Mouse (Mus musculus) layer of hippocampus, adult 2 months (tissue): ENCODE results near the gene Nlk. TPM values are rescaled to one million over a fixed set of nuclear protein-coding genes. Genes with fewer than 3 reads are reported as not detected.
"Not testable (repeated sequence)": the region's sequence is repeated elsewhere in the genome, so short reads cannot be mapped to it uniquely, and the experiment has no call there.

Experiments used
- DNase-seq, 2 experiments: peaks; one replicate each; pipeline ENCODE4 v3.0.0; 2022; ENCODE audit warnings: low spot score in 2 of 2
- H3K27ac ChIP-seq: fragments of 200-600 bp; 2 replicates; pipeline ENCODE4 v1.8.1; 2022
- H3K4me3 ChIP-seq: fragments of 200-600 bp; 2 replicates; pipeline ENCODE4 v1.8.1; 2022; ENCODE audit warnings: mild to moderate bottlenecking
- CTCF ChIP-seq: fragments of 200-600 bp; conservative IDR thresholded peaks from 2 replicates; pipeline ENCODE4 v1.8.1; 2022; ENCODE audit warnings: antibody characterized with exemption, mild to moderate bottlenecking, moderate library complexity
- total RNA-seq, 2 experiments: library from RNA; stranded (reverse); gene quantifications; 2 replicates each; pipeline ENCODE4 v1.2.3; 2021

Nlk gene
- total RNA-seq, 2 experiments from 2014 or later, result 39.3 to 43.0 TPM

DNA sequence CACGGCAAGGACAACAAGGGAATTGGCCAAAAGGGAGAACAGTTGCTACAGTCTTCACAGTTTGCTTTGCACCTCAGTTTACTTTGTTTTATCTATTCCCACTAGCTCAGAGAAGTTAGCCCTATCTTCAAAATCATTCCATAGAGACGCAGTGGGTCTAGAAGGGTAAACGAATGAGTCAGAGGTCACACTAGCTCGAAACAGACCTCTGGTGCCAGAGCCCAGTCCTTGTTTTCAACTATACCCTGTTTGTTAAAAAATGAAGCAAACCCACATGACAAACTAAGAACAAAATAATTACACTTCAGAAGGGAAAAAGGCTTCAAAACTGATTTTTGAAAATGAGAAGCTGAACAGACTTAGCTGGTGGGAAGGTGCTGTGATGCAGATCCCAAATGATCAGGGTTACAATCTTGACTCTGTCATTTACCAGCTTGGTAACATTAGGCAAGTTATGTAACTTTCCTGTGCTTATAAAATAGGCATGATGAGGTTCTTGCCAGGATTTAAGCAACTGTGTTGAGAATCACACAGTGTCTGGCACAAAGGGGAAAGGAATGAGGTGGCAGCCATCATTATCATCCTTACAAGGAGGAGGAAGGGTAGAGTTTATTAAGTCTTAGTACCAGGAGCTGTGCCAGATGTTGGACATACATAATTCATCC lies 96.1 kb downstream of the Nlk start:
- Histone ChIP-seq H3K27ac (peak overlapping the region; percentile 66), H3K4me3 (no peak overlapping the region)
- no peak for TF ChIP-seq CTCF
- peak in 1 of 2 experiments; percentile 42 for DNase-seq

DNA sequence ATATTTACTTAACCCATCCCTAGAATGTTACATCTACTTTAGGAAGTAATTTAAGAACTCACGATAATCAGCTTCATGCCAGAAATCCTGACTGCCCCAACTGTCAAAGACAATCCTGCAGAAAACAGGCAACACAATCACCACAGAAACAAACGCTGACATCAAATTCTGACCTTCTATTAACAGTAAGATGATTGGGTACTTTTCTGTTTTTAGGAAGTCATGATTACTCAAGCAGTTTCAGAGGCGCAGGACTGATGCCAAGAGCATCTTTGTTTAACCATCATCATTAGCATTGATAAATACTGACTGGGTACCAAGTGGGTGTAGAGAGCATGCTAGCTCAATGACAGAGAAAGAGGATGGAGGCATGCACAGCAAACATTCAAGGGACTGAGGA lies 96.7 kb downstream of the Nlk start:
- TF ChIP-seq CTCF, result no peak
- DNase-seq, result no peak
- Histone ChIP-seq H3K27ac (peak overlapping the region; percentile 66), H3K4me3 (no peak overlapping the region)

DNA sequence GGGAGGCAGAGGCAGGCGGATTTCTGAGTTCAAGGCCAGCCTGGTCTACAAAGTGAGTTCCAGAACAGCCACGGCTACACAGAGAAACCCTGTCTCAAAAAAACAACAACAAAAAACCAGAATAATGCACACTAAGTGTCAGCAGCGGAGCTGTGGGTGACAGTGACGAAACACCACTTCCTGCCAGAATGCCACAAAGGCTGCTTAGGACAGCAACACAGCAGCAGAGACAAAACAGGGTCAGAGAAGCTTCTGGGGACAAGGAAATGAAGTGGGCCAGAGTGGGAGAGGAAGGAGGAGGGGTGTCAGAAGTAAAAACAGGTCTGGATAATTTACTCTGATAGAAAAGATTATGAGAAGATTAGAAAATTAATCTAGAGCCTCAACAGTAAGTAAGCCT lies 97.1 kb downstream of the Nlk start:
- TF ChIP-seq CTCF, result no peak

DNA sequence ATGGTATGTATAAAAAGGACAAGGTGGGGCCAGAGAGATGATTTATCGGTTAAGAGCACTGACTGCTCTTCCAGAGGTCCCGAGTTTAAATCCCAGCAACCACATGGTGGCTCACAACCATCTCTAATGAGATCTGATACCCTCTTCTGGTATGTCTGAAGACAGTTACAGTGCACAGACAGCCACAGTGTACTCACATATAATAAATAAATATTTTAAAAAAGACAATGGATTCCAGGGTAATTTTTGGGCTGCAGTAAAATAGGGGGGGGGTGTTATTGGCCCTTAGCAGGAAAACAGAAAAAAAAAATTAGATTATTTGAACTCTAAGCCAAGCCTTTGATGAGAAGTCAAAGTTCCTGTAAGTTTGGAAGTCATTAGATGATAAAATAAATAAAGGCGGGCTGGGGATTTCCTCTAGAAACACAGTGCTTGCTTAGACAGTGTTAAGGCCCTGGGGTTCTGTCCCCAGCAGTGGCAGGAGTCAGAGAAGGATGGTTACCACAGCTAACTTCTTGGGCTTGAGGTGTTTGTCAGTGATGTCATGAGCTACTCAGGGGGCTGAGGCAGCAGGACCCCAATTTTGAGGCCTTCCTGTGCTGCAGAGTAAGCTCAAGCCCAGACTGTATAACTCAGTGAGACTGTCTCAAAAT lies 98.3 kb downstream of the Nlk start:
- peak; percentile 26; the same call in 1 of the 2 replicates for TF ChIP-seq CTCF
- no peak overlapping the region for H3K27ac ChIP-seq
- no peak overlapping the region for H3K4me3 ChIP-seq
- no peak for DNase-seq

More for the DNA sequence above, 97.1 kb downstream of the Nlk start:
- H3K27ac ChIP-seq, result peak overlapping the region; percentile 66; the same call in 1 of the 2 replicates
- no peak for DNase-seq
- H3K4me3 ChIP-seq, result no peak overlapping the region

DNA sequence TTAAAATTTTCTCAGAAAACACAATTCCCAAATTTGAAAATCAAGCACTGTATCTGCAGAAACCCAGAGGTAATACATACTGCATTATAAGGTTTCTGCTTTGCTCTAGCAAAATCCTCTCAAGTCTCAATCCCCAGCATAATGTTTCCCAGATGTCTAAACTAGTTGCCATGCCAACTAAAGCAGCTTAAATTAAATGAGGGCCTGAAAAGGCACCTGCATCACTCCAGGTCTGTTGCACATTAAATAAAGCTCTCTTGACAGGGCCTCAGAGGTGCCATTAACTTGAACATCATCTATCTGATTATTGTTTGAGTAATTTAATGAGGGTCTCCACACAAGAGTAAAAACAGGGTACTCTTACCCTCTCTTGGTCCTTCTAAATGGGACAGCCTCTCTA lies 100.4 kb downstream of the Nlk start:
- DNase-seq, result no peak
- no peak for TF ChIP-seq CTCF
- no peak overlapping the region for H3K4me3 ChIP-seq
- H3K27ac ChIP-seq, result peak overlapping the region; percentile 36

DNA sequence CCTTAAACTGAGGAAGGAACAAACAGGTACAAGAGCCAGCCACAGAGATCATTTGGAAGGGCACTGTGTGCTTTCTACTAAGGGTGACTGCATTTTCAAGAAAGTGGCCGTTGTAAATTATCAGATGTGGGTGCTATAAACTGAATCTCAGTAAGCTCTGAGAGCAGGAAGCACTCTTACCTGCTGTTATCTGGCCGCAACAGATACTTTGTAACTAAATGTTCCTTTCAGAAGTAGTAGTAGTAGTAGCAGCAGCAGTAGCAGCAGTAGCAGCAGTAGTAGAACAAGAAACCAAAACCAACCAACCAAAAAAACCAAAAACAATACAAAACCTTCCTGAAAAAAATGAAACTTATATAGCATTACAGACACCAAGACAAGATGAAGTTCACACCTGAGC lies 101.4 kb downstream of the Nlk start:
- Histone ChIP-seq H3K4me3 (no peak overlapping the region), H3K27ac (no peak overlapping the region)
- TF ChIP-seq CTCF, result no peak
- no peak for DNase-seq

DNA sequence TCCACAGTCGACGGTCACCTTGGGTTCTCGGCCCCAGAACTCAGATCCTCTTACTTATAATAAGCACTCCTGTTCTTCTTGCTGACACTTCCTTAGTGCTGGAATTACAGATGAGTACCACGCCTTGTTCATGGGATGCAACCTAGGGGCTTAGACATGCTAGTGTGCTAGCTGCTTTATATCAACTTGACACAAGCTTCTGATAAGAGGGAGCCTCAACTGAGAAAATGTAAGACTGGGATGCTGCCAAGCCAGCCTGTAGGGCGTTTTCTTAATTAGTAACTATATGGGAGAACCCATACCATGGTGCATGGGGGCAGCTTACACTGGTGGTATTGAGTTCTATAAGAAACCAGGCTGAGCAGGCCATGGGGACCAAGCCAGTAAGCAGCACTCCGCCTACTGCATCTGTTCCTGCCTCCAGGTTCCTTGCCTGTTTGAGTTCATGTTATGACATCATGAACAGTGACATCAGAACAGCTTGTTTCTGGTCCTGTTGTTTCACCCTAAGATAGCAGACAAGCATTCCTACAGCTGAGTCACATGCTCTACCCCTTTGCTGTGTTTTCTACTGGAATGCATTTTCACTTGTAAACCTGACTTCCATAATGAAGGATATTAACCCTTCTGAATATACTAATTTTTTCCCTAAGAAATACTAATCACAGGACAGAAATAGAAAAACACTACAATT lies 102.8 kb downstream of the Nlk start:
- no peak overlapping the region for H3K4me3 ChIP-seq
- DNase-seq, result no peak
- TF ChIP-seq CTCF, result no peak
- H3K27ac ChIP-seq, result no peak overlapping the region

DNA sequence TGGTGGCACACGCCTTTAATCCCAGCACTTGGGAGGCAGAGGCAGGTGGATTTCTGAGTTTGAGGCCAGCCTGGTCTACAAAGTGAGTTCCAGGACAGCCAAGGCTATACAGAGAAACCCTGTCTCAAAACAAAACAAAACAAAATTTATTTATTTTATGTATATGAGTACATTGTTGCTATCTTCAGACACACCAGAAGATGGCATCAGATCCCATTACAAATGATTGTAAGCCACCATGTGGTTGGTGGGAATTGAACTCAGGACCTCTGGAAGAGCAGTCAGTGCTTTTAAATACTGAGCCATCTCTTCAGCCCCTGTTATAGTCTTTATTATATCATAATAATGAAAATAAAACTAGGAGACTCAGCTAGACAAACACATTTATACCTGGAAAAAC lies 109.5 kb downstream of the Nlk start:
- peak; percentile 60 for TF ChIP-seq CTCF
- not testable (repeated sequence) for DNase-seq, H3K4me3 ChIP-seq, H3K27ac ChIP-seq

DNA sequence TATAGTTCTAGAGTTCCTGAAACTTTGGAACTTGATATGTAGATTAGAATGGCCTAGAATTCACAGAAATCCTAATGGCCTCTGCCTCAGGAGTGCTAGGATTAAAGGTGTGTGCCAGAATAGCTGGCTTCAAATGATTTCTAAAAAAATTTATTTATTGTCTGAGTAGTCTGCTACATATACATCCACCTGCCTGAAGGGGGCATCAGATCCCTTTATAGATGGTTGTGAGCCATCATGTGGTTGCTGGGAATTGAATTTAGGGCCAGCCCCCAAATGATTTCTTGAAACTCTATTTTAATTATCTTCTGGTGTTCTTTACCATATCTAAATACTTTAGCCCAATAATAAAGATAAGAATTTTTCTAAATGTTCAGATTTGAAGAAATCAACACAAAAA lies 111.1 kb downstream of the Nlk start:
- peak; percentile 54 for TF ChIP-seq CTCF
- DNase-seq, result no peak
- no peak overlapping the region for H3K4me3 ChIP-seq
- no peak overlapping the region for H3K27ac ChIP-seq

DNA sequence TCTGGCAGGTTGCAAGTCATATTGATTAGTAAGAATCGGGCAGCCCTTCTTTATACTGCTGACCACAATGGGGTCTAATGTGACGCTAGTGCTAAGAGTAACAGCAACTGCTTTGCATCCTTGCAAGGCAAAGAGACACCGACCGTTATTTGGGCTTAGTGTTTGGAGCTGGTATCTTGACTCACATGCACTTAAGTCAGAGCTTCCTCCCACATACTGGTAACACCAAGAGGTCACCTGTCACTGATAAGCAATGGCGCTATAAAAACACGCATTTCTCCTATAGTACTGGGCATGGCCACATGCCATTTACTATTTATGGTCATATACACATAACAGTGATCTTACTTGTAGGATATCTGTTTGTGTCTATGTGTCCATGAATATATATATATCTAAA lies 114.3 kb downstream of the Nlk start:
- TF ChIP-seq CTCF, result no peak
- H3K4me3 ChIP-seq, result no peak overlapping the region
- no peak overlapping the region for H3K27ac ChIP-seq
- DNase-seq, result no peak

DNA sequence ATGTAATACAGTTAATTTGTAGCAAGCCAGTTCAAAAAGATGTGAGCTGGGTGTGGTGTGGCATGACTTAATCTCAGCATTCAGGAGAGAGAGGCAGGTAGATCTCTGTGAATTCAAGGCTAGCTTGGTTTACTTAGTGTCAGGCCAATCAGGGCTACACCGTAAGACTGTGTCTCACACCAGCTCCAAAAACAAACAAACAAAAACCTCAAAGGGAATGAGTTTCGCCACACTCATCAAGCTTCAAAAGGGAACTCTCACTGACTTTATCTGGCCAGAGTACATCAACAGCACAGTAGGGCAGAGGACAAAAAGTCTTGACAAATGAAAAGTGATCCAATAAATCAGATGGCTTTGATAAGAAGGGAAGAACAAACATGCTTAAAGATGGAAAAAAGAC lies 122.2 kb downstream of the Nlk start:
- no peak overlapping the region for H3K27ac ChIP-seq
- no peak for TF ChIP-seq CTCF
- DNase-seq, result no peak

DNA sequence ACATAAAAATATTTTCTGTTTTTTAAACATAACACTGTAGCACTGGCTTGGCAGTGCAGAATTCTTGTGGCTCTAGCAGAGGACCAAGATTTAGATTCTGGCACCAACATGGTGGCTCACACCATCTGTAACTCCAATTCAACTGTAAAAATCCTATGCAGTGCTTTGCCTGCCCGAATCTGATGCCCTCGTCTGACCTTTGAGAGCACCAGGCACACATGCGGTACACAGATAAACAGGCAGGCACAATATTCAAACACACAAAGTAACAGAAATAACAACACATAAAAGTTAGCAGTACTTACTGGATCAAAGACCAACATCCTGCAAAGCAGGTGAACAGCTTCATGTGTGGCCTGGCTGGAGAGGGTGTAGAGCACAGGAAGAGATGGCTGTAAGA lies 122.6 kb downstream of the Nlk start:
- Histone ChIP-seq H3K4me3 (no peak overlapping the region), H3K27ac (no peak overlapping the region)
- no peak for DNase-seq
- no peak for TF ChIP-seq CTCF

More for the DNA sequence above, 122.2 kb downstream of the Nlk start:
- H3K4me3 ChIP-seq, result no peak overlapping the region

DNA sequence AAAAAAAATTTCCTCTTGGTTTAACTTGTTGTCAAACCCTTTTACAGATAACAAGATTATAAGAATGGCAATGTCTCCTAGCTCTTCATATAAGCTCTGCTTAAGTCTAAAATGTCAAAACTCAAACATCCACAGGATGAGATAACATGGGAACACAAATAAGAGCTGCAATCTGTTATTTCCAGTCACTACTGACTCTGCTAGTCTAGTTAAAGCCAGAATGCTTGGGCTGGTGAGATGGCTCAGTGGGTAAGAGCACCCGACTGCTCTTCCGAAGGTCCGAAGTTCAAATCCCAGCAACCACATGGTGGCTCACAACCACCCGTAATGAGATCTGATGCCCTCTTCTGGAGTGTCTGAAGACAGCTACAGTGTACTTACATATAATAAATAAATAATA lies 123.1 kb downstream of the Nlk start:
- H3K4me3 ChIP-seq, H3K27ac ChIP-seq, DNase-seq: not testable (repeated sequence)
